Mouse (Mus musculus): Measurements from ENCODE around the gene Cabp7.

DNA sequence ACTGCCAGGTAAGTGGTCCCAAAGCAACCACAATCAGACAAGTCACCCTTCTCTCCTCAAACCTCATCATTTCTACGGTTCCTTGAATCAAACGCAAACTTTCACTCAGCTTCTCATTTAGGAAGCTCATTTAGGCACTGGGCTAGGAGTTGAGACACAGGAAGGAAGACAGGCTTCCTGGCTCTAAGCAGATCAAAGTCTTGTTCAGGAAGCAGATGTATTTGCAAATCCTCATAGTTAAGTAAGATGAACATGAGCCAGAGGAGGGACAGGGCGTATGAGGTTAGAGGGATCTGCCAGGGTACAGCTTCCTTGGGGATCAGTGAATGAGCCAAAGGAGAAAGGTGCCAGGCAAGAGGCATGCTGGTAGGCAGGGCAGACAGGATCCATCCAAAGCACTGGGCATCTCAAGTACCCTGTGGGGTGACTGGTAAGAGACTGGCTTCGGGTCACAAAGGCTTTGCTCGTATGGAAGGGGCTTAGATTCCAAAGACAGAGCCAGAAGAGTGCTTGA is 38.1 kb upstream of the Cabp7 start:
- TF ChIP-seq ZC3H11A (IDR thresholded peaks at IDR 0.05; ENCODE audit: borderline replicate concordance, low read depth, low read length) (no peak), ZNF384 (IDR thresholded peaks at IDR 0.05; ENCODE audit: low read depth, low read length) (no peak)
